Mouse (Mus musculus): ENCODE results near the gene Atp11a.

Gene Atp11a

GRCm38 (mm10) chr8:12769296-12769695 lies 12.5 kb downstream of the Atp11a start:
- no peak for DNase-seq (ENCODE audit: extremely low read depth, low read depth)

DNA sequence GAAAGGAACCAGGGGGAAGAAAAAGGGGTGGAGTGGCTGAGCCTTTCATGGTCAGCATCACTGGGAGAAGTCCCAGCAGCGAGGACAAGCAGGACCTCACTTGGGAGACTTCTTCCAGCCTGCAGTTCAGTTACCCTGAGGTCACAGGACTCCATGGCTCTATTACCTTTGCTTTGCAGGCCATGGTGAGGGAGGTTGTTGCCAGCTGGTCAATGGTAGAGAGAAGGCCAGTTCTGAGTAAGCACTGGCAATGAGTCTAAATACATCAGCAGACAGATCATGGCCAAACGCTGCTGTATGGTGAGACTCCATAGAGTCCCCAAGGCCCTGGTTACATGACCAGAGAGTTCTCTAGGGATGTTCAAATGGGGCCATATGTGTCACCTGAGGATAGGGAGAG lies 15.5 kb downstream of the Atp11a start:
- DNase-seq (ENCODE audit: extremely low read depth, low read depth) = no peak

- no peak for DNase-seq (ENCODE audit: extremely low read depth, low read depth)
Measured at GRCm38 (mm10) chr8:12773914-12774313, 17.1 kb downstream of the Atp11a start.

GRCm38 (mm10) chr8:12774872-12775298 lies 18.1 kb downstream of the Atp11a start:
- no peak for DNase-seq (ENCODE audit: extremely low read depth, low read depth)

GRCm38 (mm10) chr8:12775302-12775975 lies 18.6 kb downstream of the Atp11a start:
- no peak for DNase-seq (ENCODE audit: extremely low read depth, low read depth)

DNA sequence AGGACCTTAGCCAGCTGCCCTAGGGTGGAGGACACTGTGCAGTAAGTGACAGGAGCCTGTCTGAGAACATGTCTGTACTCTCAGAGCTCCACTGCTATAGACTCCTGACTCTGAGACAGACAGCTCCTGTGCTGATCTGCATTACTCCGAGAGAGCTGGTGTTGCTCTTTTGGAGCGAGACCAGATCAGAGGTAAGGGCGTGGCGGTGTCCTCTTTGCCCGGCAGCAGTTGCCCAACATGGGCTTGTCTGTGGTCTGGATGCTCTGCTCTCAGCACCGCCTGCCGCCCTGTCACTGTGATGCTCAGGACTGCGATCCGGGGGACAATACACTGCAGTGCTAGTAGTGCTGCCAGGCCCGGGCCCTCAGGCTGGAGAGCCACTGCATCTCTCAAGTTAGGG lies 19.4 kb downstream of the Atp11a start:
- no peak for DNase-seq (ENCODE audit: extremely low read depth, low read depth)

GRCm38 (mm10) chr8:12777171-12777570 lies 20.4 kb downstream of the Atp11a start:
- no peak for DNase-seq (ENCODE audit: extremely low read depth, low read depth)

DNA sequence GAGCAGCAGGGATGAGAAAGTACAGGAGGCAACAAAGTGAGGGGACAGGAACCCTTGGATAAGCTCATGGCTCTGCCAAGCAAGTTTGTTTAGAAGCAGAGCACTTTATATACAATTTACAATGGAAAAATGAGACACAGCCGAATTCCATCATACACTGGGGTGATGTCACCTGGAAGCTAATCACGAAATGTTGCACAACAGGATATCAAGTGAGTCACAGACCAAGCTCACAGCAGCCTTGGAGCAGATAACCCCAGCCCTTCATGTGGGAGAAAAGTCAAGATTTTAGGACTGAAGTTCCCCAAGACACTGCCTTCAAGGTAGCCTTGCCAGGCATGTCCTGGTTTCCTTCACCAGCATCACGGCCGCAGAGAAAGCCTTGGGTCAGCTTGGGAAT lies 22.7 kb downstream of the Atp11a start:
- DNase-seq (ENCODE audit: extremely low read depth, low read depth) = no peak

- DNase-seq (ENCODE audit: extremely low read depth, low read depth) = no peak
Measured at GRCm38 (mm10) chr8:12785508-12785907, 28.7 kb downstream of the Atp11a start.

- no peak for DNase-seq (ENCODE audit: extremely low read depth, low read depth)
Measured at GRCm38 (mm10) chr8:12786261-12786957, 29.6 kb downstream of the Atp11a start.

DNA sequence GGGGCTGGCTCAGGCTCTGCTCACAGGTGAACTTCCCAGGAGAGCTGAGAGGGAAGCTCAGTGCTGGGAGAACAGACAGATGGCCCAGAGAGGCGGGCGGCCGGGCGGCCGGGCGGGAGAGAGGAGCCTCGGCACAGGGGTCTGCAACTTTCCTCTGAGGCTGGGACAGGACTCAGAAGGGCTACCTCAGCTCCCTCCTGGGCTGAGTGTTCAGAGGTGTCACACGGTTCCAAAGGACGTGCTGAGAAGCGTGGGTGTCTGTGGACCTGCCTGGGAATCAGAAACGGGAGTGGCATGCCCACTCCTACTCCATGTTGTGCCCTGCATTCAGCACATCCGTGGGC lies 30.1 kb downstream of the Atp11a start:
- DNase-seq (ENCODE audit: extremely low read depth, low read depth) = no peak

DNA sequence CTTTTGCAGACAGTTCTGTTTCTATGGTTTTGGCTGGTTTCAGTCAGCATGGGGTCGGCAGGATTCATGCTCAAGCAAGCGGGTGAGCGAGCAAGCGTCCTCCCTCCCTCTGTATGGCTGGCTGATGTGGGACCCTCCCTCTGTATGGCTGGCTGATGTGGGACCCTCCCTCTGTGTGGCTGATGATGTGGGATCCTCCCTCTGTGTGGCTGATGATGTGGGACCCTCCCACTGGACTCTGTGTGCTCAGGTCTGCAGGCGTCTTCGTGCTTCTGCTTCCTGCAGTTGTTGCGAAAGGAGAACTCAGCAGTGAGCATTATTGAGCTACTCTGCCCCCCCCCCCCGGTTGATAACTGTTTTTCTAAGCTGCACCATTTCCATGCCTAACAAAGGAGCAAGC lies 30.6 kb downstream of the Atp11a start:
- no peak for DNase-seq (ENCODE audit: extremely low read depth, low read depth)

DNA sequence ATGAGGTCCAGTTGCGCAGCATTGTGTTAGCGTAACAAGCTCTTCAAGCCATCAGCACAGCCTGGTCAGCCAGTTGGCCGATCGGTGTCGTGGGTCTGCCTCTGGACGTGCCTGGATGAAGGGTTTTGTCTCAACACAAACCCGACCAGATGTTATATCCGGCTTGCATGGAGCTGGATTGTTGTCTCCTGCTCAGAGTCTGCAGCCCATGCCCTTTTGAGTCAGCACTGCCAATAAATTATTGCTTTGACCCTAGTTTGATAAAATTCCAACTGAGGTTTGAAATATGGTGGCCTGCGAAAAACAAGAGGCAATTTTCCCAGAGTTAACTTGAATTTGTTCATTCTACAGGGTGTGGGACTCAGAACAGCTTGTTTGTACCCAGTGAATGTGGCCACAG lies 31.9 kb downstream of the Atp11a start:
- DNase-seq (ENCODE audit: extremely low read depth, low read depth) = no peak

DNA sequence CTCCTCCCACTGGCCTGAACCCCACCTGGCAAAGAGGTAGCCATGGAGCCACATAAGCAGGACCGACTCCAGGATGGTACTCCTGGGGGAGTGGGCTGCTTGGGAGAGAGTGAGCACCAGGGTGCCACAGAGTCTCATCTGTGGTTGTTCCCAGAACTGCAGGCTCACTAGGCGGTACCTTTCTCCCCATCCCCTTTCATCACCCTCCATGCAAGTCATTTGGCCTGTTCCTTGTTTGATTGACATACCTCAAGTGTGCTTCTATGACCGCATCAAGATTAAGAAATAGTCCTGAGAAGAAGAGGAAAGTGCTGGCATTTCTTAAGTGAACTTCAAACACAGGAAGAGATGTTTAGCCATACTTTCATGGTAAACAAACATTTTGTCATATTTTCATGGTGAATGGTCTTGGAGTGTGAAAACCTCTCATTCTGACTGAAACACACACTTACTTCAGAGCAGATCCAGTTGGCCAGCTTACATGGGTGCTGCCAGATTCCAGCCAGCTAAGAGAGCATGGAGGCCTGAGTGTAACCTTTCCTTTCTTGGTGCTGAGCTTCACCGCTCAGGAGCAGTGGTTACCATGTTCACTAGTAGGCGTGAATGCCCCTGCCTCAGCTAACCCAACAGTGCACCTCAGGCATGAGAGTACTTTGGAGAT lies 38.3 kb downstream of the Atp11a start:
- DNase-seq (ENCODE audit: extremely low read depth, low read depth) = no peak

- DNase-seq (ENCODE audit: extremely low read depth, low read depth) = no peak
Measured at GRCm38 (mm10) chr8:12799099-12799498, 42.3 kb downstream of the Atp11a start.

- DNase-seq (ENCODE audit: extremely low read depth, low read depth) = no peak
Measured at GRCm38 (mm10) chr8:12799832-12800231, 43.0 kb downstream of the Atp11a start.

DNA sequence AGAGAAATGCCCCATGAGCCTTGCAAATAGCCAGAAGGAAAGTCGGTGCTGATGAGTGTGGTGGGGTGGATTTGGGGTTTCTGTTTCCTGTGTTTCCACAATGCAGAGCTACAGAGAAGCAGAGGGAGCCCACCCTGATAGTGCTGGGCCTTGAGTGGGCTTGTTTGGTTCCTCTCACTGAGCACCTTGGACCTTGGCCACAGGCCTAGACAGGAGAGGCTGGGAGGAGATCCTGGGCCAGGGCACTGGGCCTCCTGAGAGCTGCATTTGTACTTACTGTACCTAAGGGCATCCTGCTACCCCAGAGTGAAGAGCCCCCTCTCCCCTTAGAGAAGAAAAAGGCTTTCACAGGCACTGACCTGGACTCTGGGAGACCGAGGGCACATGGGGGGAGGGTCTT lies 43.4 kb downstream of the Atp11a start:
- no peak for DNase-seq (ENCODE audit: extremely low read depth, low read depth)

- DNase-seq (ENCODE audit: extremely low read depth, low read depth) = no peak
Measured at GRCm38 (mm10) chr8:12801586-12801985, 44.8 kb downstream of the Atp11a start.

GRCm38 (mm10) chr8:12803121-12803520 lies 46.3 kb downstream of the Atp11a start:
- no peak for DNase-seq (ENCODE audit: extremely low read depth, low read depth)

- no peak for DNase-seq (ENCODE audit: extremely low read depth, low read depth)
Measured at GRCm38 (mm10) chr8:12804909-12805308, 48.1 kb downstream of the Atp11a start.

DNA sequence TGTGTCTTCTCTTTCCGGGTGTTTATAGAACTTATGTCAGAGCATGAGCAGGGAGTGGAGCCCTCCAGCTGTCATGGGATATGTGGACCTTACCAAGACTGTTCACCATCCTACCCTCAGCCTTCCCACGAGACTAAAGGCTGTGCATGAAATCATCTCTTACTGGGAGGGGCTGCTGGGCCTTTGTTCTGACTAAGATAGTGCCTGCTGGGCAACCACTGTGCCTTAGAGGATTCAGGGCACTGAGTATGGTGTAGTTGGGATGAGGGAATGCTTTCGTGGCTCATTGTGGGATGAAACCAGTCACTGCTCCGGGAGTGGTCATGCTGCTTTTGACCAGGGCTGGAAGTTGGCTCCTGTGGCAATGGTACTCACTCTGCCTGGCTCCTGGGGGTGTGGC lies 48.8 kb downstream of the Atp11a start:
- DNase-seq (ENCODE audit: extremely low read depth, low read depth) = no peak

DNA sequence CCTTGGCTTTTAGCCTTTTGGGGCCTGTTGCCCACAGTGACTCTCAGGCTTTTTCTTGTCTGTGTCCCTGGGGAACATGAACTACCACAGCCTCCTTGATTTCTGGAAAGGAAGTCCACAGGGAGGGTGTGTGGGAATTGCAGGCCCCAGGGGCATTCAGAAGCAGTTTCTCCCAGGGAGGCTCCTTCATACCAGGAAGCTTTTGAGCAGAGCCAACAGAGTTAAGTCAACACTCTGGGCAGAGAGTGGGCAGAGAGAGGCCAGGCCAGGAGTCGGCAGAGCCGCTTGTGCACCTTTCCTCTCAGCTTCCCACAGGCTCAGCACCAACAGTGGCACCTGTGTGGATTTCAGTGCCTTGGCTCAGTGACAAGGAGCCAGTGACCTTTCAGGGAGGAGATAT lies 51.2 kb downstream of the Atp11a start:
- DNase-seq (ENCODE audit: extremely low read depth, low read depth) = no peak

DNA sequence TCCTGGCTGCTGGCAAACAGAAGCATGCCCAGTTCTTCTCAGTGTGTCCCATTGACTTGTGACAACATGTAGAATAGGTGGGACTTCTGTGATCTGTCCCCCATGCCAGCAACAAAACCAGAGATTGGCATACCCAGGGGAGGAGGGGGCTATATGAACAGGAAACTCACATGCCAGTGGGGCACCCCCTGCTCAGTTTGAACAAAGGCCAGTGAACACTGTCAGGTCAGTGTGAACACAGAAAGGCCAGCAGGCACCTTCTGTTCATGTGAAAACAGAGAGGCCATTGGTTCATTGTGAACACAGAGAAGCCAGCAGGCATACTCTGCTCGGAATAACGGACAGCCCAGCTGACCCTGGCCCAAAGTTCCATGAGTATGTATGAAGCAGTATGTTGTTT lies 52.7 kb downstream of the Atp11a start:
- no peak for DNase-seq (ENCODE audit: extremely low read depth, low read depth)
